Mouse (Mus musculus) hindbrain, postnatal 0 days (tissue): ENCODE results near the gene Ddx39. TPM values are rescaled to one million over a fixed set of nuclear protein-coding genes. Genes with fewer than 3 reads are reported as not detected.

Experiments
- ATAC-seq: fragments of 200-750 bp; cut with Nextera tagmentation; 2 replicates; pipeline ENCODE4 v1.8.0; 2017; ENCODE audit warnings: mild to moderate bottlenecking, moderate TSS enrichment, moderate library complexity
- DNase-seq: peaks from one replicate; pipeline ENCODE4 v3.0.0-alpha.2; 2015; ENCODE audit warnings: low spot score
- H3K27ac ChIP-seq: fragments of 300-500 bp; sonication (generic); 2 replicates; pipeline ENCODE4 v1.5.1; 2014; ENCODE audit warnings: mild to moderate bottlenecking
- H3K27me3 ChIP-seq: fragments of 300-500 bp; sonication (generic); 2 replicates; pipeline ENCODE4 v1.6.1; 2014; ENCODE audit warnings: low read length, mixed read lengths; ENCODE audit not compliant: insufficient read depth
- H3K36me3 ChIP-seq: fragments of 300-500 bp; sonication (generic); 2 replicates; pipeline ENCODE4 v1.6.1; 2014; ENCODE audit warnings: low read length, mixed read lengths; ENCODE audit not compliant: insufficient read depth
- H3K4me1 ChIP-seq: fragments of 300-500 bp; sonication (generic); 2 replicates; pipeline ENCODE4 v1.6.1; 2014; ENCODE audit warnings: antibody characterized with exemption, low read length, mixed read lengths; ENCODE audit not compliant: insufficient read depth
- H3K4me2 ChIP-seq: fragments of 300-500 bp; sonication (generic); 2 replicates; pipeline ENCODE4 v1.6.1; 2014; ENCODE audit warnings: low read depth, mild to moderate bottlenecking, low read length, moderate library complexity, mixed read lengths
- H3K4me3 ChIP-seq: fragments of 300-500 bp; sonication (generic); 2 replicates; pipeline ENCODE4 v1.5.1; 2014; ENCODE audit warnings: low read length
- H3K9ac ChIP-seq: fragments of 300-500 bp; sonication (generic); replicated peaks from 2 replicates; pipeline ENCODE4 v1.6.1; 2014; ENCODE audit warnings: mild to moderate bottlenecking, low read length, moderate library complexity, mixed read lengths
- H3K9me3 ChIP-seq: fragments of 300-500 bp; sonication (generic); 2 replicates; pipeline ENCODE4 v1.6.1; 2016; ENCODE audit warnings: low read length, mixed read lengths
- CTCF ChIP-seq: IDR thresholded peaks from 2 replicates; pipeline ENCODE4 v1.5.1; 2016; ENCODE audit warnings: antibody characterized with exemption, control low read depth, low read depth
- WGBS: fragments of 180-500 bp; shearing (Covaris S2); extraction: QIAGEN DNeasy Blood & Tissue Kit; methylation state at CpG from one replicate; pipeline ENCODE4 v1.1.7; 2014; 5-methylcytosine and 5-hydroxymethylcytosine counted together
- polyA plus RNA-seq: library from polyadenylated mRNA; unstranded; fragments of >200 nt; fragmentation: Nextera tagmentation; extraction: Ambion mirVana; gene quantifications from 2 replicates; pipeline ENCODE4 v1.2.1, GENCODE M21; 2015
- total RNA-seq: library from RNA; depleted of rRNA; stranded (reverse); fragments of >200 nt; gene quantifications from 2 replicates; pipeline ENCODE4 v1.2.3, GENCODE M21; 2014

Gene Ddx39
- total and polyA plus RNA-seq, 2 experiments from 2014 or later = 44.6 to 72.3 TPM

DNA sequence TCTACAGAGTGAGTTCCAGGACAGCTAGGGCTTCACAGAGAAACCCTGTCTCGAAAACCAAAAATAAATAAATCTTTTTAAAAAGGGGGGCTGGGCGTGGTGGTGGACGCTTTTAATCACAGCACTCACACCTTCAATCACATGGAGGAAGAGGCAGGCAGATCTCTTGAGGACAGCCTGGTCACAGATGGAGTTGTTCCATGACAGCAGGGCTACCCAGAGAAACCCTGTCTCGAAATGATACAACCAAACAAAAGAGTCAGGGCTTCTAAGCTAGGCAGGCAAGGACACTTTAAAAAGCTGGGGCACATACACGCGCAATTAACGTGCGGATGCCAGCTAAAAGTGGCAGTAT is 324 bp upstream of the Ddx39 start:
- 16% methylated on average over 8 of the region's 8 CpGs for WGBS
- TF ChIP-seq CTCF = no peak
- Histone ChIP-seq H3K9ac (no peak overlapping the region), H3K4me2 (peak overlapping the region; percentile 85), H3K4me1 (0 out of 2 replicates have a peak, but pooled peaks cover 10% of the 10 kb centered on the region), H3K9me3 (no peaks in the 10 kb centered on the region), H3K27ac (peak overlapping the region; percentile 93; the same call in 1 of the 2 replicates), H3K27me3 (no peaks in the 10 kb centered on the region), H3K36me3 (no peaks in the 10 kb centered on the region), H3K4me3 (peak overlapping the region; percentile 94)
- ATAC-seq (no peak), DNase-seq (no peak)

DNA sequence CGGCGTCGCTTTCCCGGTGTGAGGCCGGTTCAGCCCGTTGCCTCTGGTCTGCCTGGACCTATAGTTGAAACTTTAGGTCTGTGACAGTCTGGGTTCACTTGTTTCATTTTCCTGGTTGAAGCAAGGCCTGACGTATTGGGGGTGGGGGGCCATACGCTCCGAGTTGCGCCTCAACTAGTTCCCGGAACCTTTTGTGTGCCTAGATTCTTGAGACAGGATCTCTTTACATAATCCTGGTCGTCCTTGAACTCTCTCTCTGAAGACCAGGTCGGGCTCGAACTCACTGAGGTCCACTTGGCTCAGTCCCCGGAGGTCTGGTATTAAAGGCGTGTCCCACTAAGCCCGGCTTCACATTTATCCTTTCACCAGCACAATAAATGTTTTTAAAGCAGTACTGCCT is 794 bp downstream of the Ddx39 start:
- Histone ChIP-seq H3K27ac (peak overlapping the region; percentile 93; the same call in 1 of the 2 replicates), H3K4me3 (peak overlapping the region; percentile 94), H3K36me3 (peaks cover 7% of the 10 kb centered on the region), H3K9ac (peak overlapping the region; percentile 84), H3K27me3 (no peaks in the 10 kb centered on the region), H3K4me1 (0 out of 2 replicates have a peak, but pooled peaks cover 10% of the 10 kb centered on the region), H3K4me2 (peak overlapping the region; percentile 85), H3K9me3 (no peaks in the 10 kb centered on the region)
- TF ChIP-seq CTCF = no peak
- ATAC-seq (no peak), DNase-seq (no peak)
- under 1% methylated on average over 17 of the region's 17 CpGs for WGBS

- no peaks in the 10 kb centered on the region for H3K27me3 ChIP-seq
- 89% methylated on average over 2 of the region's 2 CpGs for WGBS
- ATAC-seq = no peak
- H3K9me3 ChIP-seq = no peaks in the 10 kb centered on the region
- H3K4me1 ChIP-seq = 0 out of 2 replicates have a peak, but pooled peaks cover 10% of the 10 kb centered on the region
- H3K4me2 ChIP-seq = peak overlapping the region; percentile 85
- TF ChIP-seq CTCF = no peak
- H3K36me3 ChIP-seq = peaks cover 14% of the 10 kb centered on the region
- no peak overlapping the region for H3K9ac ChIP-seq
- no peak overlapping the region for H3K27ac ChIP-seq
- 0 out of 2 replicates have a peak overlapping the region, but pooled peaks have one; percentile 94 for H3K4me3 ChIP-seq
- DNase-seq = no peak
Observed at GRCm38 (mm10) chr8:83716563-83716962, 1.6 kb downstream of the Ddx39 start.

- no peak for TF ChIP-seq CTCF
- ATAC-seq = no peak
- WGBS = 90% methylated on average over 2 of the region's 2 CpGs
- Histone ChIP-seq H3K4me3 (no peak overlapping the region), H3K9ac (no peak overlapping the region), H3K36me3 (peaks cover 39% of the 10 kb centered on the region), H3K4me1 (0 out of 2 replicates have a peak, but pooled peaks cover 10% of the 10 kb centered on the region), H3K27ac (no peak overlapping the region), H3K27me3 (no peaks in the 10 kb centered on the region), H3K4me2 (no peak overlapping the region), H3K9me3 (no peaks in the 10 kb centered on the region)
- no peak for DNase-seq
Observed at GRCm38 (mm10) chr8:83719048-83719447, 4.1 kb downstream of the Ddx39 start.

GRCm38 (mm10) chr8:83719693-83720092 is 4.7 kb downstream of the Ddx39 start:
- H3K9me3 ChIP-seq = no peaks in the 10 kb centered on the region
- no peak for TF ChIP-seq CTCF
- H3K4me2 ChIP-seq = no peak overlapping the region
- no peak overlapping the region for H3K4me3 ChIP-seq
- H3K27me3 ChIP-seq = no peaks in the 10 kb centered on the region
- 0 out of 2 replicates have a peak, but pooled peaks cover 10% of the 10 kb centered on the region for H3K4me1 ChIP-seq
- H3K36me3 ChIP-seq = peaks cover 45% of the 10 kb centered on the region
- no peak for ATAC-seq
- H3K9ac ChIP-seq = no peak overlapping the region
- WGBS = 74% methylated on average over 2 of the region's 2 CpGs
- DNase-seq = no peak
- no peak overlapping the region for H3K27ac ChIP-seq

- H3K9me3 ChIP-seq = no peaks in the 10 kb centered on the region
- peaks cover 53% of the 10 kb centered on the region for H3K36me3 ChIP-seq
- WGBS = 90% methylated on average over 25 of the region's 25 CpGs
- H3K4me2 ChIP-seq = no peak overlapping the region
- no peak overlapping the region for H3K9ac ChIP-seq
- ATAC-seq (no peak), DNase-seq (no peak)
- no peak overlapping the region for H3K27ac ChIP-seq
- no peak overlapping the region for H3K4me3 ChIP-seq
- H3K4me1 ChIP-seq = 0 out of 2 replicates have a peak, but pooled peaks cover 4% of the 10 kb centered on the region
- H3K27me3 ChIP-seq = no peaks in the 10 kb centered on the region
- no peak for TF ChIP-seq CTCF
Observed at GRCm38 (mm10) chr8:83721405-83722025, 6.5 kb downstream of the Ddx39 start.

GRCm38 (mm10) chr8:83722631-83723030 is 7.7 kb downstream of the Ddx39 start:
- Histone ChIP-seq H3K36me3 (peaks cover 53% of the 10 kb centered on the region), H3K4me3 (no peak overlapping the region), H3K27me3 (no peaks in the 10 kb centered on the region), H3K27ac (no peak overlapping the region), H3K4me2 (no peak overlapping the region), H3K9ac (no peak overlapping the region), H3K9me3 (no peaks in the 10 kb centered on the region), H3K4me1 (no peaks in the 10 kb centered on the region)
- ATAC-seq (no peak), DNase-seq (no peak)
- TF ChIP-seq CTCF = no peak
- 93% methylated on average over 12 of the region's 12 CpGs for WGBS
